ENCODE assay signal across 16 mouse cellular contexts in genomic region chr16:11368412-11368811, GRCm38 (mm10). TPM values are rescaled to one million over a fixed set of nuclear protein-coding genes. Genes with fewer than 3 reads are reported as not detected.
"Had no signal": no experiment of that assay in that cellular context is flagged by ENCODE, and none has a peak within 500 bp of the region (broad histone marks: within the 10 kb centered on the region; RNA-seq: fewer than 3 reads in every experiment).

No protein-coding gene starts in this region.

- H3K9ac ChIP-seq: limb, embryonic 12.5 days; liver, embryonic 13.5 days; liver, postnatal 0 days; lung, embryonic 15.5 days; midbrain, embryonic 15.5 days; neural tube, embryonic 12.5 days had no signal

- H3K36me3 ChIP-seq: liver, embryonic 13.5 days; lung, embryonic 15.5 days; midbrain, embryonic 15.5 days had no signal

- H3K27ac ChIP-seq: limb, embryonic 12.5 days; liver, embryonic 13.5 days; lung, embryonic 15.5 days; macrophage; midbrain, embryonic 15.5 days; neural tube, embryonic 12.5 days had no signal

- DNase-seq: layer of hippocampus, adult 9-11 months; liver; liver, embryonic 13.5 days; liver, postnatal 0 days; lung, postnatal 14 days; right cerebral cortex, postnatal 14 days; thymus, postnatal 4 days had no signal

- H3K4me1 ChIP-seq: lung, embryonic 15.5 days had no signal

- H3K27me3 ChIP-seq: limb, embryonic 12.5 days; liver, embryonic 13.5 days; lung, embryonic 15.5 days; megakaryocyte, embryonic 14.5 days; midbrain, embryonic 15.5 days; neural tube, embryonic 12.5 days had no signal

- H3K4me2 ChIP-seq: limb, embryonic 12.5 days; liver, embryonic 13.5 days; lung, embryonic 15.5 days; midbrain, embryonic 11.5 days; midbrain, embryonic 15.5 days; neural tube, embryonic 12.5 days had no signal

- ATAC-seq: intestine, embryonic 16.5 days; liver, postnatal 0 days; midbrain, embryonic 15.5 days had no signal

- H3K9me3 ChIP-seq: limb, embryonic 12.5 days; liver, embryonic 13.5 days; lung, embryonic 15.5 days; megakaryocyte, embryonic 14.5 days; midbrain, embryonic 15.5 days; neural tube, embryonic 12.5 days had no signal

- H3K4me3 ChIP-seq: limb, embryonic 12.5 days; liver, embryonic 13.5 days; lung, embryonic 15.5 days; midbrain, embryonic 15.5 days; neural tube, embryonic 12.5 days had no signal

RNA-seq across cellular contexts. Expression of gene Tnfrsf17, which starts 54.8 kb away (rescaled TPM):
- polyA plus RNA-seq: intestine, embryonic 16.5 days; limb, embryonic 12.5 days; liver, embryonic 13.5 days; liver, postnatal 0 days; lung, embryonic 15.5 days; macrophage; midbrain, embryonic 11.5 days; neural tube, embryonic 12.5 days; stomach, embryonic 16.5 days had no signal
